Mouse (Mus musculus): ENCODE data around the gene Rab3b. TPM values are rescaled to one million over a fixed set of nuclear protein-coding genes. Genes with fewer than 3 reads are reported as not detected.

Gene Rab3b
- polyA plus RNA-seq, 1 experiment from 2014 or later = 4.3 TPM

DNA sequence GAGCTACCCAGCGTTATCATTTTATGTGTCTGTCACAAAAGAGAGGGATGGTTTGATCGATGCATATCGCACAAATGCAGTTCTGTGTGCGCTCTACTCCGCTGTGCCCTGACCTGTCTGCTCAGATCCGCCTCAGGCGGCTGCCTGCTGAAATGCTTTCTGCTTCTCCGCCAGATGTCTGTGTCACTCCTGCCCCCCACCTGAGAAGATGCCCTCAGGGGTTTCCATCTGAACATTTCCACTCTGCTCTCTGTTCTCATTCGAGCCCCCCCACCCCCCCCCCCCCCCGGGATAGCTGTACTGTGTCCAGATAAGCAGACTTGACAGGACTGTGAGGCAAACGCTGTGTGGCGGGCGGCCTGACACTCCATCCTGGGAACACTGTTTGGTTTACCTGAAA lies 5.0 kb downstream of the Rab3b start:
- no peak overlapping the region for H3K4me3 ChIP-seq (ENCODE audit: low read depth, low read length)
- H3K27ac ChIP-seq (ENCODE audit: low read depth) = no peak overlapping the region
- ATAC-seq (no peak), DNase-seq (no peak)
- no peaks in the 10 kb centered on the region for H3K9me3 ChIP-seq (ENCODE audit: low read length)
- H3K4me2 ChIP-seq (ENCODE audit: low read depth, low read length) = no peak overlapping the region
- peaks cover 8% of the 10 kb centered on the region for H3K4me1 ChIP-seq (ENCODE audit: insufficient read depth)
- H3K36me3 ChIP-seq (replicated peaks; ENCODE audit: insufficient read depth, low read length) = no peaks in the 10 kb centered on the region
- peaks cover 8% of the 10 kb centered on the region; the same call in 1 of the 2 replicates for H3K27me3 ChIP-seq (ENCODE audit: insufficient read depth, low read length)
- TF ChIP-seq CTCF (IDR thresholded peaks at IDR 0.05; ENCODE audit: low read depth) = no peak
- no peak for TF ChIP-seq EP300 (IDR thresholded peaks at IDR 0.05; ENCODE audit: low read depth)
- H3K9ac ChIP-seq (replicated peaks) = no peak overlapping the region
- WGBS (ENCODE audit: insufficient replicate concordance) = 63% methylated on average over 13 of the region's 13 CpGs

DNA sequence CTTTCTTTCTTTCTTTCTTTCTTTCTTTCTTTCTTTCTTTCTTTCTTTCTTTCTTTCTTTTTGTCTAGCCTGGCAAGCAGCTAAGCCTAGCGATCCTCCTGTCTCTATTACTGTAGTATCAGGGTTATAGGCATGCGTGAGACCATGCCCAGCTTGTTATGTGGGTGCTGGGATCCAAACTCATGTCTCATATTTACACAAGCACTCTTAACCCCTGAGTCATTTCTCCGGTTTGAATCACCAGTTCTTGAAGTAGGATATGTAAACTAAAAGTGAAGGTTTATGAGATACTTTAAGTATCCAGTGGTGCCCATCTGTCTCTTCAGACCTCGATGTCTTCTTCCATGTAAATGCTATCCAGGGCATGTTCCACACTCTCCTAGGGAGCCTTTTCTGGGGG lies 8.6 kb downstream of the Rab3b start:
- DNase-seq = no peak
- Histone ChIP-seq H3K27ac (ENCODE audit: low read depth) (no peak overlapping the region), H3K4me3 (ENCODE audit: low read depth, low read length) (no peak overlapping the region), H3K9me3 (ENCODE audit: low read length) (no peaks in the 10 kb centered on the region), H3K9ac (replicated peaks) (no peak overlapping the region), H3K27me3 (ENCODE audit: insufficient read depth, low read length) (no peaks in the 10 kb centered on the region), H3K4me2 (ENCODE audit: low read depth, low read length) (no peak overlapping the region), H3K4me1 (ENCODE audit: insufficient read depth) (no peaks in the 10 kb centered on the region), H3K36me3 (replicated peaks; ENCODE audit: insufficient read depth, low read length) (no peaks in the 10 kb centered on the region)
- no peak for ATAC-seq
- 70% methylated on average over 4 of the region's 4 CpGs for WGBS (ENCODE audit: insufficient replicate concordance)
- no peak for TF ChIP-seq CTCF (IDR thresholded peaks at IDR 0.05; ENCODE audit: low read depth)
- no peak for TF ChIP-seq EP300 (IDR thresholded peaks at IDR 0.05; ENCODE audit: low read depth)

DNA sequence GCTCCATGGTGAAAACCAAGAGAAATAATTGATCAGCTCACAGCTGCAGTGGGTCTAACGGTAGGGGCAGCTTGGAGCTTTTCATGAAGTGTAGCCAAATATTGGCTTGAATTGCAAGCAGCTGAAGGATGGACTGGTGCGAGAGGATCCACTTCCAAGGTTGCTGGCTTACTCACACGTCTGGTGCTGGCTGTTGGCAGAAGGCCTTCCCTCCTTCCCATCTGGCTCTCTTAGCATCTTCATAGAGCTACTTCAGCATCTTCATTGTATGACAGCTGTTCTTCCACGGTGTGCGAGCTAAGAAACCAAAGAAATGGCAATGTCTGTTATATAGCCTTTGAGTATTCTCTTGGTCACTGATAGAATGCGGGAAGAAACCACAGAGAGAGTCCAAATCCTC lies 12.0 kb downstream of the Rab3b start:
- Histone ChIP-seq H3K27me3 (ENCODE audit: insufficient read depth, low read length) (no peaks in the 10 kb centered on the region), H3K27ac (ENCODE audit: low read depth) (no peak overlapping the region), H3K36me3 (replicated peaks; ENCODE audit: insufficient read depth, low read length) (no peaks in the 10 kb centered on the region), H3K4me3 (ENCODE audit: low read depth, low read length) (no peak overlapping the region), H3K9ac (replicated peaks) (no peak overlapping the region), H3K4me2 (ENCODE audit: low read depth, low read length) (no peak overlapping the region), H3K4me1 (ENCODE audit: insufficient read depth) (no peaks in the 10 kb centered on the region), H3K9me3 (ENCODE audit: low read length) (no peaks in the 10 kb centered on the region)
- ATAC-seq (no peak), DNase-seq (no peak)
- TF ChIP-seq EP300 (IDR thresholded peaks at IDR 0.05; ENCODE audit: low read depth) = no peak
- TF ChIP-seq CTCF (IDR thresholded peaks at IDR 0.05; ENCODE audit: low read depth) = no peak
- whole genome bisulfite sequencing (ENCODE audit: insufficient replicate concordance) = 80% methylated on average over 6 of the region's 6 CpGs

DNA sequence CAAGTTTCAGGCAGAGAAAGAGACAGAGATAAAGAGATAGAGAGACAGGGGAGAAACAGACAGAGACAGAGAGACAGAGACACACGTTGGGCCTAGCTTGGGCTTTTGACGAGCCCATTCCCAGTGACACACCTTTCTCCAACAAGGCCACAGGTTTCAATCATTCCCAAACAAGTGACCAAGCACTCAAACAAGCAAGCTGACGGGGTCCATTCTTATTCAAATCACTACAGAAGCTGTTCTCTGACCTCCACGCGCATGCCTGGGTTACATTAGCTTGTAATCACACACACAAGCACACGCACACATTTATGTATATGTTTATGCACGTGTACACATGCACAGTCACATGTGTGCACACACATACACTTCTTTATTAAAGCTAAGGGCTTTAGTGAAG lies 21.6 kb downstream of the Rab3b start:
- H3K27me3 ChIP-seq (ENCODE audit: insufficient read depth, low read length) = no peaks in the 10 kb centered on the region
- 85% methylated on average over 7 of the region's 7 CpGs for WGBS (ENCODE audit: insufficient replicate concordance)
- H3K4me3 ChIP-seq (ENCODE audit: low read depth, low read length) = no peak overlapping the region
- ATAC-seq = no peak
- H3K4me1 ChIP-seq (ENCODE audit: insufficient read depth) = no peaks in the 10 kb centered on the region
- no peak overlapping the region for H3K4me2 ChIP-seq (ENCODE audit: low read depth, low read length)
- TF ChIP-seq EP300 (IDR thresholded peaks at IDR 0.05; ENCODE audit: low read depth) (no peak), CTCF (IDR thresholded peaks at IDR 0.05; ENCODE audit: low read depth) (no peak)
- no peaks in the 10 kb centered on the region for H3K9me3 ChIP-seq (ENCODE audit: low read length)
- H3K9ac ChIP-seq (replicated peaks) = no peak overlapping the region
- no peak for DNase-seq
- H3K36me3 ChIP-seq (replicated peaks; ENCODE audit: insufficient read depth, low read length) = no peaks in the 10 kb centered on the region
- no peak overlapping the region for H3K27ac ChIP-seq (ENCODE audit: low read depth)

DNA sequence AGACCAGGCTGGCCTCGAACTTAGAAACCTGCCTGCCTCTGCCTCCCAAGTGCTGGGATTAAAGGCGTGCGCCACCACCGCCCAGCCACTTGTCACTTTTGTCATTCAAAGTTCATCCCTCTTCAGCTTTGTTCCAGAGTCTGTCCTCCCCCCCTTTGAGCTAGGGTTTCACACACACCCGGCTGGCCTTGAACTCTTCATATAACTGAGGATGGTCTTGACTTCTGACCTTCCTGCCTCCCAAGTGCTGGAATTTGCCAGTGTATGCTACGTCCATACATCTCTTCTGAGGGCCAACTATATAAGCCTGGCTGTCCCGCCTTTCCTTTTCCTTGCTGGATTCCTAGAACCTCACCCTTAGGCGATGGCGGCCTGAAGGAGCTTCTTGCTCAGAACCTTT lies 24.0 kb downstream of the Rab3b start:
- TF ChIP-seq CTCF (IDR thresholded peaks at IDR 0.05; ENCODE audit: low read depth) (no peak), EP300 (IDR thresholded peaks at IDR 0.05; ENCODE audit: low read depth) (no peak)
- H3K4me2 ChIP-seq (ENCODE audit: low read depth, low read length) = no peak overlapping the region
- H3K27me3 ChIP-seq (ENCODE audit: insufficient read depth, low read length) = no peaks in the 10 kb centered on the region
- DNase-seq (no peak), ATAC-seq (no peak)
- no peak overlapping the region for H3K4me3 ChIP-seq (ENCODE audit: low read depth, low read length)
- no peaks in the 10 kb centered on the region for H3K36me3 ChIP-seq (replicated peaks; ENCODE audit: insufficient read depth, low read length)
- H3K9me3 ChIP-seq (ENCODE audit: low read length) = no peaks in the 10 kb centered on the region
- H3K27ac ChIP-seq (ENCODE audit: low read depth) = no peak overlapping the region
- no peak overlapping the region for H3K9ac ChIP-seq (replicated peaks)
- WGBS (ENCODE audit: insufficient replicate concordance) = 83% methylated on average over 9 of the region's 9 CpGs
- no peaks in the 10 kb centered on the region for H3K4me1 ChIP-seq (ENCODE audit: insufficient read depth)

DNA sequence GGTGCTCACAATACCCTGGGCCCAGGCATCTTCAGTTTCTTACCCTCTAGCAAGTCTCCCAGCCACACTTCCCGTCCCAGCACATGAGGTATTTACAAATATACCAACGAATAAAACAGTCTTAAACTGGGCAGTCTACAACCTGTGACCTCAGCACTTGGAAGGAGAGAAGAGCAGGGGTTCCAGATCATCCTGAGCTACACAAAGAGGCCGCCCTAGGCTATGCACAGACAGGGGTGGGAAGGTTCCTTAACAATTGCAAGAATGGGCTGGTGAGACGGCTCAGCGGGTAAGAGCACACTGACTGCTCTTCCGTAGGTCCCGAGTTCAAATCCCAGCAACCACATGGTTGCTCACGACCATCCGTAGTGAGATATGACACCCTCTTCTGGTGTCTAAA lies 24.5 kb downstream of the Rab3b start:
- Histone ChIP-seq H3K27me3 (ENCODE audit: insufficient read depth, low read length) (no peaks in the 10 kb centered on the region), H3K36me3 (replicated peaks; ENCODE audit: insufficient read depth, low read length) (no peaks in the 10 kb centered on the region), H3K4me2 (ENCODE audit: low read depth, low read length) (no peak overlapping the region), H3K9ac (replicated peaks) (no peak overlapping the region), H3K4me1 (ENCODE audit: insufficient read depth) (no peaks in the 10 kb centered on the region), H3K9me3 (ENCODE audit: low read length) (no peaks in the 10 kb centered on the region), H3K27ac (ENCODE audit: low read depth) (no peak overlapping the region), H3K4me3 (ENCODE audit: low read depth, low read length) (no peak overlapping the region)
- ATAC-seq = no peak
- TF ChIP-seq CTCF (IDR thresholded peaks at IDR 0.05; ENCODE audit: low read depth) (no peak), EP300 (IDR thresholded peaks at IDR 0.05; ENCODE audit: low read depth) (no peak)
- DNase-seq = no peak
- WGBS (ENCODE audit: insufficient replicate concordance) = 83% methylated on average over 9 of the region's 9 CpGs

DNA sequence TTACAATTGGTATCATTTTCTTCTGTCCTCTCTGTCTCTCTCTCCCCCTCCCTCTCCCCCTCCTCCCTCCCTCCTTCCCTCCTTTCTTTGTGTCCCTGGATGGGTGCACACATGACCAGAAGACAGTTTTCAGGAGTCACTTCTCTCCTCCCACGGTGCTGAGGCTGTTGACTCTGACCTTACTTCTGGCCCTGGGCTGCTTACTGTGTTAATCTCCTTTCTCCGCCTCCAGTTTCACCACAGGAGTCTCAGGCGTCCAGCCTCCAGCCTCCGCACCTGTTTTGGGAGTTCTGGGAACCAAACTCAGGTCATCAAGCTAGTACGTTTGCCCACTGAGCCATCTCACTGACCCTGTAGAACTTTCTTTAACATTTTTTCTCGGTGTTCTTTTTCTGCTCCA lies 25.2 kb downstream of the Rab3b start:
- H3K4me2 ChIP-seq (ENCODE audit: low read depth, low read length) = no peak overlapping the region
- no peaks in the 10 kb centered on the region for H3K4me1 ChIP-seq (ENCODE audit: insufficient read depth)
- H3K4me3 ChIP-seq (ENCODE audit: low read depth, low read length) = no peak overlapping the region
- H3K36me3 ChIP-seq (replicated peaks; ENCODE audit: insufficient read depth, low read length) = no peaks in the 10 kb centered on the region
- WGBS (ENCODE audit: insufficient replicate concordance) = 62% methylated on average over 6 of the region's 6 CpGs
- H3K9ac ChIP-seq (replicated peaks) = no peak overlapping the region
- TF ChIP-seq CTCF (IDR thresholded peaks at IDR 0.05; ENCODE audit: low read depth) = no peak
- TF ChIP-seq EP300 (IDR thresholded peaks at IDR 0.05; ENCODE audit: low read depth) = no peak
- ATAC-seq = no peak
- no peaks in the 10 kb centered on the region for H3K9me3 ChIP-seq (ENCODE audit: low read length)
- no peak for DNase-seq
- H3K27ac ChIP-seq (ENCODE audit: low read depth) = no peak overlapping the region
- H3K27me3 ChIP-seq (ENCODE audit: insufficient read depth, low read length) = no peaks in the 10 kb centered on the region
